Mouse (Mus musculus): Measurements from ENCODE around the gene Sphk1. TPM values are rescaled to one million over a fixed set of nuclear protein-coding genes. Genes with fewer than 3 reads are reported as not detected.
"Not testable (repeated sequence)": the region's sequence is repeated elsewhere in the genome, so short reads cannot be mapped to it uniquely, and the experiment has no call there.

The Sphk1 gene
- polyA plus RNA-seq, 1 experiment from 2014 or later: 23.7 TPM

- no peaks in the 10 kb centered on the region for H3K27me3 ChIP-seq (ENCODE audit: control insufficient read depth, insufficient read depth, low read depth, low read length)
- no peak overlapping the region for H3K4me2 ChIP-seq (ENCODE audit: low read depth, low read length)
- H3K36me3 ChIP-seq (ENCODE audit: control insufficient read depth, insufficient read depth): no peaks in the 10 kb centered on the region
- 55% methylated on average over 6 of the region's 6 CpGs for WGBS (ENCODE audit: insufficient replicate concordance)
- no peak overlapping the region for H3K9ac ChIP-seq (ENCODE audit: low read depth, low read length)
- no peak overlapping the region for H3K4me3 ChIP-seq (ENCODE audit: low read depth, low read length)
- H3K9me3 ChIP-seq (replicated peaks; ENCODE audit: control insufficient read depth, low read length): no peaks in the 10 kb centered on the region
- H3K27ac ChIP-seq (ENCODE audit: low read length): no peak overlapping the region
- ATAC-seq (ENCODE audit: low read depth): no peak
- H3K4me1 ChIP-seq (ENCODE audit: control insufficient read depth, low read depth, low read length): peaks cover 14% of the 10 kb centered on the region
Observed at GRCm38 (mm10) chr11:116491338-116491737, 39.4 kb upstream of the Sphk1 start.

DNA sequence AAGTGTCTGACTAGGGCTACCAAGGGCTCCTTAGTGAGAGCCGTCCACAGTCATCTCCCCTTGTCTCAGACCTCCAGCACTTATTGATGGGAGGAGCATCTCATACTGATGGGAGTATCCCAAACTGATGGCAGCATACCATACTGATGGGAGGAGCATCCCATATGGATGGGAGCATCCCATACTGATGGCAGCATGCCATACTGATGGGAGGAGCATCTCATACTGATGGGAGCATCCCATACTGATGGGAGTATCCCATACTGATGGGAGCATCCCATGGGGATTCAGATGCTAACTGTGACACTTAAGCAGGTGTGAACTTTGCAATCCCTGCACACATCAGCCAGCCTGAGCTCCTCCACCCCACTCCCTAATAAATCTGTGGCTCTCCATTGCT, 38.2 kb upstream of the Sphk1 start:
- not testable (repeated sequence) for H3K36me3 ChIP-seq (ENCODE audit: control insufficient read depth, insufficient read depth); H3K27me3 ChIP-seq (ENCODE audit: control insufficient read depth, insufficient read depth, low read depth, low read length); H3K9ac ChIP-seq (ENCODE audit: low read depth, low read length); H3K4me3 ChIP-seq (ENCODE audit: low read depth, low read length); H3K9me3 ChIP-seq (replicated peaks; ENCODE audit: control insufficient read depth, low read length); H3K4me2 ChIP-seq (ENCODE audit: low read depth, low read length); ATAC-seq (ENCODE audit: low read depth); H3K27ac ChIP-seq (ENCODE audit: low read length)
- H3K4me1 ChIP-seq (ENCODE audit: control insufficient read depth, low read depth, low read length): peaks cover 14% of the 10 kb centered on the region
- WGBS (ENCODE audit: insufficient replicate concordance): 79% methylated on average over 1 of the region's 1 CpGs

DNA sequence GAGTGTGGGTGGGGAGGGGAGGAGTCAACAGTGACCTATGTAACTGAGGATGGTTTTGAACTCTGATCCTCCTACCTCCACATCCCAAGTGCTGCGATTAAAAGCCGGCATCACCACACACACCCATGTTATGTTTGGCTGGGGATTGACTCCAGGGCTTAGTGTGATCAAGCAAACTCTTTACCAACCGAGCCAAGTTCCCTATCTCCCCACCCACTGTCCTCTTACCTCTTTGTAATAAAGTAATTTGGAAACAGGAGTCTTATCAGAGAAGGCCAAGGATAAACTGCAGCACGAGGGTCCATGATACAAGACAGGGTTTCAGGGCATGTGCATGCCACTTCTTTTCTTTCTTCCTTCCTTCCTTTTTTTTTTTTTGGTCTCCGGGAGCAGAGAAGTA, 37.5 kb upstream of the Sphk1 start:
- Histone ChIP-seq H3K4me2 (ENCODE audit: low read depth, low read length) (no peak overlapping the region), H3K27me3 (ENCODE audit: control insufficient read depth, insufficient read depth, low read depth, low read length) (no peaks in the 10 kb centered on the region), H3K4me1 (ENCODE audit: control insufficient read depth, low read depth, low read length) (peaks cover 14% of the 10 kb centered on the region), H3K4me3 (ENCODE audit: low read depth, low read length) (no peak overlapping the region), H3K9ac (ENCODE audit: low read depth, low read length) (no peak overlapping the region), H3K36me3 (ENCODE audit: control insufficient read depth, insufficient read depth) (no peaks in the 10 kb centered on the region), H3K9me3 (replicated peaks; ENCODE audit: control insufficient read depth, low read length) (no peaks in the 10 kb centered on the region), H3K27ac (ENCODE audit: low read length) (no peak overlapping the region)
- 45% methylated on average over 5 of the region's 5 CpGs for WGBS (ENCODE audit: insufficient replicate concordance)
- no peak for ATAC-seq (ENCODE audit: low read depth)

DNA sequence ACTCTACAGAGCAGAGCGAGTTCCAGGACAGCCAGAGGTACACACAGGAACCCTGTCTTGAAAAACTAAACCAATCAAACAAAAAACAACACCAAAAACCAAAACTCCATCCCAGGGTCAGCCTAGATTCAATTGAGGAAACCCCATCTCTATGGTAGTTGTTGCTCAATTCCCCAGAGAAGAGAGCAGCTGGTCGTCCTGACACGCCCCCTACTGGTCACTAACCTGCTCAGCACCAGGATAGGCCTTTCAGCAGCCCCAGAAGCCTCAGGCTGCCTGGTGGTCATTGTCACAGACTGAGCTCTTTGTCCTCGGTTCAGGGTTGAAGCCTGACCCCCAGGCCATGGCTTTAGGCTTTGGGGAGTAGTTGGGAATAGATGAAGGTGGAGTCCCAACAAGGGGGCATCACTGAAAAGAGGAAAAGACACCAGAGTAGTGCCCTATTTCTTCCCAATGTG, 36.9 kb upstream of the Sphk1 start, which contains the start of gene Prpsap1:
TSS of gene Prpsap1 (minus strand) at position 408 of the 458 bp plus-strand sequence.
- ATAC-seq (ENCODE audit: low read depth): no peak
- Histone ChIP-seq H3K9me3 (replicated peaks; ENCODE audit: control insufficient read depth, low read length) (no peaks in the 10 kb centered on the region), H3K9ac (ENCODE audit: low read depth, low read length) (no peak within 1 kb of the TSS), H3K27ac (ENCODE audit: low read length) (no peak within 1 kb of the TSS), H3K36me3 (ENCODE audit: control insufficient read depth, insufficient read depth) (no peaks in the 10 kb centered on the region), H3K4me2 (ENCODE audit: low read depth, low read length) (no peak within 1 kb of the TSS), H3K4me3 (ENCODE audit: low read depth, low read length) (no peak within 1 kb of the TSS), H3K4me1 (ENCODE audit: control insufficient read depth, low read depth, low read length) (peaks cover 14% of the 10 kb centered on the region), H3K27me3 (ENCODE audit: control insufficient read depth, insufficient read depth, low read depth, low read length) (no peaks in the 10 kb centered on the region)
- 21% methylated on average over 4 of the region's 4 CpGs for WGBS (ENCODE audit: insufficient replicate concordance)

GRCm38 (mm10) chr11:116494474-116495174, 36.1 kb upstream of the Sphk1 start:
- H3K4me3 ChIP-seq (ENCODE audit: low read depth, low read length): no peak overlapping the region
- ATAC-seq (ENCODE audit: low read depth): no peak
- 57% methylated on average over 13 of the region's 13 CpGs for whole genome bisulfite sequencing (ENCODE audit: insufficient replicate concordance)
- no peaks in the 10 kb centered on the region for H3K36me3 ChIP-seq (ENCODE audit: control insufficient read depth, insufficient read depth)
- no peak overlapping the region for H3K27ac ChIP-seq (ENCODE audit: low read length)
- H3K9ac ChIP-seq (ENCODE audit: low read depth, low read length): no peak overlapping the region
- H3K4me2 ChIP-seq (ENCODE audit: low read depth, low read length): no peak overlapping the region
- H3K27me3 ChIP-seq (ENCODE audit: control insufficient read depth, insufficient read depth, low read depth, low read length): no peaks in the 10 kb centered on the region
- H3K9me3 ChIP-seq (replicated peaks; ENCODE audit: control insufficient read depth, low read length): no peaks in the 10 kb centered on the region
- peaks cover 6% of the 10 kb centered on the region for H3K4me1 ChIP-seq (ENCODE audit: control insufficient read depth, low read depth, low read length)

- Histone ChIP-seq H3K4me1 (ENCODE audit: control insufficient read depth, low read depth, low read length) (peaks cover 9% of the 10 kb centered on the region), H3K27me3 (ENCODE audit: control insufficient read depth, insufficient read depth, low read depth, low read length) (no peaks in the 10 kb centered on the region), H3K36me3 (ENCODE audit: control insufficient read depth, insufficient read depth) (no peaks in the 10 kb centered on the region), H3K9ac (ENCODE audit: low read depth, low read length) (no peak overlapping the region), H3K27ac (ENCODE audit: low read length) (no peak overlapping the region), H3K9me3 (replicated peaks; ENCODE audit: control insufficient read depth, low read length) (no peaks in the 10 kb centered on the region), H3K4me3 (ENCODE audit: low read depth, low read length) (no peak overlapping the region), H3K4me2 (ENCODE audit: low read depth, low read length) (no peak overlapping the region)
- WGBS (ENCODE audit: insufficient replicate concordance): 19% methylated on average over 4 of the region's 4 CpGs
- ATAC-seq (ENCODE audit: low read depth): no peak
Observed at GRCm38 (mm10) chr11:116497313-116497712, 33.4 kb upstream of the Sphk1 start.

GRCm38 (mm10) chr11:116498596-116498995, 32.1 kb upstream of the Sphk1 start:
- no peak overlapping the region for H3K27ac ChIP-seq (ENCODE audit: low read length)
- no peak overlapping the region for H3K9ac ChIP-seq (ENCODE audit: low read depth, low read length)
- peak overlapping the region; percentile 43 for H3K4me2 ChIP-seq (ENCODE audit: low read depth, low read length)
- H3K4me3 ChIP-seq (ENCODE audit: low read depth, low read length): 0 out of 2 replicates have a peak overlapping the region, but pooled peaks have one; percentile 0
- no peaks in the 10 kb centered on the region for H3K9me3 ChIP-seq (replicated peaks; ENCODE audit: control insufficient read depth, low read length)
- ATAC-seq (ENCODE audit: low read depth): no peak
- 37% methylated on average over 31 of the region's 34 CpGs for WGBS (ENCODE audit: insufficient replicate concordance)
- no peaks in the 10 kb centered on the region for H3K36me3 ChIP-seq (ENCODE audit: control insufficient read depth, insufficient read depth)
- no peaks in the 10 kb centered on the region for H3K27me3 ChIP-seq (ENCODE audit: control insufficient read depth, insufficient read depth, low read depth, low read length)
- H3K4me1 ChIP-seq (ENCODE audit: control insufficient read depth, low read depth, low read length): peaks cover 9% of the 10 kb centered on the region

DNA sequence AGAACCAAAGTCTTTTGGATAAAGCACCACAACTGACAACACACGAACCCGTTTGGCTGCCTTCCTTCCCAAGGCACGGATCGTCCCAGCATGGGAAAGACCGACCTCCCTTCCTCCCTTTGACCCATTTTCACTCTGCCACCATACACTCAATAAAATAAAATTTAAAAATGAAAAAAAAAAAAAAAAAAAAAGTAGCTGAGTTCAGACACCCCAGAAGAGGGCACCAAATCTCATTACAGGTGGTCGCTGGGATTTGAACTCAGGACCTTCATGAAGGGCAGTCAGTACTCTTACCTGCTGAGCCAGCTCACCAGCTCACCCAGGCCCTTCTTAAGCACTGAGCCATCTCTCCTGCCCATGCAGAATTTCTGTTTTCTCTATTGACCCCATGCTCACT, 31.7 kb upstream of the Sphk1 start:
- Histone ChIP-seq H3K27ac (ENCODE audit: low read length) (no peak overlapping the region), H3K4me3 (ENCODE audit: low read depth, low read length) (no peak overlapping the region), H3K36me3 (ENCODE audit: control insufficient read depth, insufficient read depth) (no peaks in the 10 kb centered on the region), H3K27me3 (ENCODE audit: control insufficient read depth, insufficient read depth, low read depth, low read length) (no peaks in the 10 kb centered on the region), H3K9ac (ENCODE audit: low read depth, low read length) (no peak overlapping the region), H3K4me1 (ENCODE audit: control insufficient read depth, low read depth, low read length) (peaks cover 9% of the 10 kb centered on the region), H3K9me3 (replicated peaks; ENCODE audit: control insufficient read depth, low read length) (no peaks in the 10 kb centered on the region), H3K4me2 (ENCODE audit: low read depth, low read length) (peak overlapping the region; percentile 43; the same call in 1 of the 2 replicates)
- 47% methylated on average over 6 of the region's 6 CpGs for WGBS (ENCODE audit: insufficient replicate concordance)
- no peak for ATAC-seq (ENCODE audit: low read depth)

DNA sequence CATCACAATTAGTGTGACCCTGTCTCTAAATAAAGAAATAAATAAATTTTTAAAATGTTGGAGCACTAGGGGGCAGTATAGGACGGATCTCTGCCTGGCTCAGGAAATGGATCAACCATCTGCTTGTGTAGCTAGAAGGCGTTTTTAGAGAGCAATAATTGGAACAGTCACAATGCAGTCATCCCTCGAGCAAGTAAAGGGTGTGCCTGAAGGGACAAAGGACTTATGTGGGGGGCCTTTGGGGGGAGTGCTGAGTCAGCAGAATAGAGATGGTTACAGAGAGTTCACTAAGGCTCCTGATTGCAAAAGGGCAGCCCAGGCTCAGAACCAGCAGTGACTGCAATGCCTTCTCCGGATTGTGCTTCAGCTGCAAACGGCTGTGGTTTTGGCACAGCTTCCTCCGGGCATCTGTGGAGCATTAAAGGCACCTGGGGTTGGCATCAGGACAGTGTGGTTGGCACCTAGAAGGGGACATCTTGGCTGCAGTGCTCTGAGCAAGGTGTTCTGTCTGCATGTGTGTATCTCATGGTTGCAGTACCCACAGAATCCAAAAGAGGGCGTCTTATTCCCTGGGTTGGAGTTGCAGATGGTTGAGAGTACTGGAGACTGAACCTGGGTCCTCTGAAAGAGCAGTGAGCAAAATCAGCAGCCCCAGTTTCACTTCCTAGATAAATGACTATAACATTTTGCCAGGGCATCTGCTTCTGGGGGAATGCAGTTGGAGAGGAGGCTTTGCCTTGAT, 29.5 kb upstream of the Sphk1 start:
- Histone ChIP-seq H3K4me1 (ENCODE audit: control insufficient read depth, low read depth, low read length) (peaks cover 17% of the 10 kb centered on the region), H3K9ac (ENCODE audit: low read depth, low read length) (no peak overlapping the region), H3K27ac (ENCODE audit: low read length) (no peak overlapping the region), H3K27me3 (ENCODE audit: control insufficient read depth, insufficient read depth, low read depth, low read length) (no peaks in the 10 kb centered on the region), H3K4me2 (ENCODE audit: low read depth, low read length) (no peak overlapping the region), H3K36me3 (ENCODE audit: control insufficient read depth, insufficient read depth) (no peaks in the 10 kb centered on the region), H3K9me3 (replicated peaks; ENCODE audit: control insufficient read depth, low read length) (no peaks in the 10 kb centered on the region), H3K4me3 (ENCODE audit: low read depth, low read length) (no peak overlapping the region)
- WGBS (ENCODE audit: insufficient replicate concordance): 22% methylated on average over 7 of the region's 7 CpGs
- ATAC-seq (ENCODE audit: low read depth): peak; percentile 41
